ENCODE assay signal across 9 mouse cellular contexts in genomic region chr9:53890075-53890474, GRCm38 (mm10). TPM values are rescaled to one million over a fixed set of nuclear protein-coding genes. Genes with fewer than 3 reads are reported as not detected.
DNase-seq lines count a peak whose midpoint lies in the region; ATAC-seq and TF ChIP-seq lines count a peak whose summit lies in the region.
"Had no signal": no experiment of that assay in that cellular context is flagged by ENCODE, and none has a peak within 500 bp of the region (broad histone marks: within the 10 kb centered on the region; RNA-seq: fewer than 3 reads in every experiment).

No protein-coding gene starts in this region.

- CTCF ChIA-PET in Patski (lab: Charles Lee): interaction anchor here (1.4 to 2.9 kb wide), 5 partner anchors 12 to 98 kb away, joined by 3 to 15 read pairs (median 5); no protein-coding TSS in a partner anchor

- peaks cover 3% of the 10 kb centered on the region; the same call in 1 of the 2 replicates for H3K9me3 ChIP-seq in kidney, embryonic 16.5 days (ENCODE audit: low read length)
- H3K9me3 ChIP-seq in hindbrain, embryonic 15.5 days: no peaks in the 10 kb centered on the region
- H3K9me3 ChIP-seq in liver, postnatal 0 days (ENCODE audit: low read length): no peaks in the 10 kb centered on the region

- no peak overlapping the region for H3K27ac ChIP-seq in kidney, embryonic 16.5 days (ENCODE audit: low read length)
- H3K27ac ChIP-seq in hindbrain, embryonic 15.5 days (replicated peaks): no peak overlapping the region
- H3K27ac ChIP-seq in liver, postnatal 0 days (ENCODE audit: low read depth): no peak overlapping the region

- no peaks in the 10 kb centered on the region for H3K4me1 ChIP-seq in kidney, embryonic 16.5 days (ENCODE audit: insufficient read depth, low read length)
- H3K4me1 ChIP-seq in hindbrain, embryonic 15.5 days (replicated peaks): no peaks in the 10 kb centered on the region
- no peaks in the 10 kb centered on the region for H3K4me1 ChIP-seq in liver, postnatal 0 days (ENCODE audit: insufficient read depth)

- POLR2A ChIA-PET in Patski (lab: Charles Lee): no interaction called here

- ATAC-seq in kidney, embryonic 16.5 days (ENCODE audit: low FRiP score, low TSS enrichment): no peak; the same call in 1 of the 2 replicates
- ATAC-seq in Patski: no peak
- ATAC-seq in hindbrain, embryonic 15.5 days (ENCODE audit: low FRiP score, low read depth): 0 out of 2 replicates have a peak, but pooled peaks have one; percentile 27
- no peak for ATAC-seq in liver, postnatal 0 days
- no peak for ATAC-seq in megakaryocyte-erythroid progenitor cell, adult 5-6 weeks (replicated peaks; ENCODE audit: low FRiP score, low TSS enrichment, poor library complexity, severe bottlenecking)

- WGBS in kidney, embryonic 16.5 days: 4% methylated on average over 1 of the region's 1 CpGs
- WGBS in hindbrain, embryonic 15.5 days: 3% methylated on average over 1 of the region's 1 CpGs
- WGBS in liver, postnatal 0 days (ENCODE audit: insufficient replicate concordance): 7% methylated on average over 1 of the region's 1 CpGs

- H3K27me3 ChIP-seq in kidney, embryonic 16.5 days (ENCODE audit: insufficient read depth, low read length): no peaks in the 10 kb centered on the region
- H3K27me3 ChIP-seq in Patski: no peaks in the 10 kb centered on the region
- H3K27me3 ChIP-seq in hindbrain, embryonic 15.5 days: no peaks in the 10 kb centered on the region
- no peaks in the 10 kb centered on the region for H3K27me3 ChIP-seq in liver, postnatal 0 days (ENCODE audit: insufficient read depth, low read length)

- in situ Hi-C loops in Patski (cut with MboI; ENCODE audit: low pct_unique_long_range_greater_than_20kb): loop anchor here (10.0 to 25.0 kb wide), 2 partner anchors 225 to 447 kb away; no protein-coding TSS in a partner anchor

- no peak overlapping the region for H3K4me3 ChIP-seq in kidney, embryonic 16.5 days (ENCODE audit: low read length)
- H3K4me3 ChIP-seq in hindbrain, embryonic 15.5 days: no peak overlapping the region
- no peak overlapping the region for H3K4me3 ChIP-seq in liver, postnatal 0 days (ENCODE audit: low read depth, low read length)

- H3K36me3 ChIP-seq in kidney, embryonic 16.5 days (ENCODE audit: insufficient read depth, low read length): no peaks in the 10 kb centered on the region
- no peaks in the 10 kb centered on the region for H3K36me3 ChIP-seq in hindbrain, embryonic 15.5 days
- no peaks in the 10 kb centered on the region for H3K36me3 ChIP-seq in liver, postnatal 0 days (replicated peaks; ENCODE audit: insufficient read depth, low read length)

- no peak for TF ChIP-seq EP300 in liver, postnatal 0 days (IDR thresholded peaks at IDR 0.05; ENCODE audit: low read depth)

- peak; percentile 27 for DNase-seq in kidney, adult 9 months
- DNase-seq in Patski (ENCODE audit: low read depth, low spot score): no peak
- peak; percentile 22 for DNase-seq in cerebellum, adult 9-11 months
- peak; percentile 22 for DNase-seq in liver, postnatal 0 days
- DNase-seq in spleen, postnatal 14 days (ENCODE audit: low spot score in 2 of 2): no peak

- no peak overlapping the region for H3K4me2 ChIP-seq in kidney, embryonic 16.5 days (replicated peaks; ENCODE audit: low read depth, low read length)
- H3K4me2 ChIP-seq in hindbrain, embryonic 15.5 days: no peak overlapping the region
- H3K4me2 ChIP-seq in liver, postnatal 0 days (ENCODE audit: low read depth, low read length): no peak overlapping the region

- TF ChIP-seq CTCF in Patski (IDR thresholded peaks at IDR 0.05): peak; percentile 85
- peak; percentile 51 for TF ChIP-seq CTCF in liver, postnatal 0 days (IDR thresholded peaks at IDR 0.05; ENCODE audit: low read depth)

- H3K9ac ChIP-seq in kidney, embryonic 16.5 days (replicated peaks; ENCODE audit: low read length): no peak overlapping the region
- H3K9ac ChIP-seq in hindbrain, embryonic 15.5 days: no peak overlapping the region
- H3K9ac ChIP-seq in liver, postnatal 0 days (replicated peaks): no peak overlapping the region

RNA-seq across cellular contexts. Expression of gene Sln, which starts 40.1 kb away (rescaled TPM):
- polyA plus RNA-seq in kidney, embryonic 16.5 days (2015; fragmentation: Nextera tagmentation; extraction: Ambion mirVana): 4.5 TPM in 2 replicates
- polyA plus RNA-seq in Patski (2021): not detected
- polyA plus RNA-seq in hindbrain, embryonic 15.5 days (2015; fragmentation: Nextera tagmentation; extraction: Ambion mirVana): 0.14 and 0.20 TPM in 2 replicates
- polyA plus RNA-seq in liver, postnatal 0 days (2015; fragmentation: Nextera tagmentation; extraction: Ambion mirVana): 0.85 and 16.9 TPM in 2 replicates
- total RNA-seq in megakaryocyte-erythroid progenitor cell, adult 5-6 weeks (2014; fragmentation: Nextera tagmentation): not detected in 2 replicates
- not detected in 2 replicates for total RNA-seq in megakaryocyte-erythroid progenitor cell, adult 5-6 weeks (2017)
- total RNA-seq: common myeloid progenitor, adult 5-6 weeks had no signal

Comparison
In these comparisons a context has a peak if more than half of its experiments do, and no peak if none do; other contexts are left out.
1. DNase-seq: peak in kidney, adult 9 months (single experiment), cerebellum, adult 9-11 months (single experiment) and liver, postnatal 0 days (single experiment); none in Patski (single experiment) and spleen, postnatal 14 days (0 of 2).